Mouse (Mus musculus) cerebellum, postnatal 4 days (tissue): ENCODE measurements around the gene Drc3.
A peak's percentile ranks its signal among the peaks of the same experiment; 100 is the strongest.

Source experiments
- DNase-seq, 2 experiments: peaks; one replicate each; pipeline ENCODE4 v3.0.0; 2022; ENCODE audit warnings: low spot score in 2 of 2, mixed read lengths in 1 of 2

Drc3 gene

DNA sequence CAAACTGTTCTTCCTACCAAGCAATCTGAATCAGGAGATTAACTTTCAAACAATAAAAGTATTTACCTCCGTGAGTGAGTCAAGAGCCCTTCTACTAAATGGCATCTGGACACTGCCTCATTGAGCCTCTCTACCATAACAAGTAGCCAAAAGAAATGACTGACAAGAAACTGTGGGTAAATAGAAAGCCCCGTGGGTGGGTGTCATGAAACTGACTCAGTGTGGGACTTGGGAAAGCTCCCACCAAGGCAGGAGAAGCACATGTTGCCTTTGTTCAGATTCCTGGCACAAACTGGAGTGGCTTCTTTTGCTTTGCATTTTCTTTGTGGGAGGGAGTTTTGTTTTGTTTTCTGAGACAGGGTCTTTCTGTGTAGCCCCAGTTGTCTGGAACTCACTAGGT is 17.4 kb upstream of the Drc3 start:
- no peak for DNase-seq

DNA sequence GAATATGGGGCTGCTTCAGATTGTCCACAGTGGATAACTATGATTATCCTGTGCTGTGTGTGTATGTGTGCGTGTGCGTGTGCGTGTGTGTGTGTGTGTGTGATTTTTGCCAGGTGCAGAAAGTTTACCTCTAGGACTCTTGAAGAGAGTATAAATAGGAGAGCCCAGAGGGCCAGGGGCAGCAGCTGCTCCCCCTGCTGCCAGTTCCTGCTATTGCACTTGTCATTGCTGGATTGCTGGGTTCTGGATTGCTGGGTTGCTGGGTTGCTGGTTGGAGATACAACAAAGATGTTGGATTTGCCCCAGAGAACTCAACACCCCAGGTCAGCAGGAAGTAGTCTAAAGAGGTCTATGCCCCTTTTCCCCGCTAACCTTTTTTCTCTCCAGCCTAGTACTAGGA is 14.8 kb upstream of the Drc3 start:
- peak in 1 of 2 experiments; percentile 52 for DNase-seq

DNA sequence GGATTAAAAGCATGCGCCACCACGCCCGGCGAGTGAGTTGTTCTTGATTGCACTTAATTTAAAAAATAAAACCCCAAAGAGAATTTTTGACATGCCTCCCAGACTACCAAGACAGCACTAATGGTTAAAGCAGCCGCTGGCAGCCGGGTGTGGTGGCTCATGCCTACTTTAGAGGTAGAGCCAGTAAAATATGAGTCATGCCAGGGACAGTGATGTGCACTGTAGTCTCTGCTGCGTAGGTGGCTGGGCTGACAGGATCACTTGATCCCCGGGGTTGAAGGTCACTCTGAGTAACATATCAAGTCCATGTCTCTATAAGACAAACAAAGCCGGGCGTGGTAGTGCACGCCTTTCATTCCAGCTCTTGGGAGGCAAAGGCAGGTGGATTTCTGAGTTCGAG is 13.8 kb upstream of the Drc3 start:
- DNase-seq = no peak

DNA sequence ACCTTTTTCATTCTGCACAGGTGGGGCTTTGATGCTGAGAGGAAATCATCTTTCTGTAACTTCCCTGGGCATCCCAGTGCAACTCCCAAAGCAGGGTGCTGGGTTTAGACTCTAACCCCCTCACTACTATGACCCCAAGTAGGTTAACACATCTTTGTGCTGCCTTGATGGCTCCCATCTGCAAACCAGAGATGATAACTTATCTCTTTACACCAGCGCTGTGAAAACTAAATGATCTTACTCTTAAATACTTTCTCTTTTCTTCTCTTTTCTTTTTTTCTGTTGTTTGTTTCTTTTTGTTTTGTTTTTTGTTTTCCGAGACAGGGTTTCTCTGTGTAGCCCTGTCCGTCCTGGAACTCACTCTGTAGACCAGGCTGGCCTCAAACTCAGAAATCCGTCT is 7.3 kb upstream of the Drc3 start:
- DNase-seq = no peak

DNA sequence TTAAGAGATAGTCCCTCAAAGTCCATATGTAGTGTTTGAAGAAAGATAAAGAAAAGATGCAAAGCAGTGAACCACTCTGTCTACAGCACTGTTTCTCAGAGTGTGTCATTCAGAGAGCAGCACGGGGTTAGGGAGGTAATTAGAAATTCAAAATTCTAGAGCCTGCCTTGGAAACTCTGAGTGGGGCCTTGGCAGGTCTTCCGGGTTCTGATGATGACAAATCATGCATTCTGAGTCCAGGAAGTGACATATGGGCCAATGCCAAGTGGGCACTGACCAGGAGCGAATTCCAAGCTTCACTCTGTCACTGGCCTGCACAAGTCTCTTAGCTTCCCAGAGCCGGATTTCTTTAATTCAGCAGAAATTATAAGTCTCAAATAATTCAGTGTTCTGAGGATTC is 6.6 kb upstream of the Drc3 start:
- peak in 1 of 2 experiments; percentile 53 for DNase-seq

DNA sequence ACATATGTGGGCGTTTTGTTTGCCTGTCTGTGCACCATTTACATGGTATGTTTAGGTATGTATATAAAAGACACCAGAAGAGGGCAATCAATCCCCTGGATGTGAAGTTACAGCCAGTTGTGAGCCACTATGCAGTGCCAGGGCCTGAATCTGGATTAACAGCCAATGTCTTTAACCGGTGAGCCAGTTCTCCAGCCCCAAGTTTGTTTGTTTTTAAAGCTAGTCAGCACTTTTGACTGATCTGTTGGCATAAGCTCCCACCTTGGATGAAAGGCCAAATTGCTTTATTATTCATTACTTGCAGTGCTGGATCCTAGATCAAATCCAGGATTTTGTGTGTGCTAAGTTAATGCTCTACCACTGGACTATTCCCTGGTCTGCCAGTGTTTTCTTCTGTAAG is 1.7 kb upstream of the Drc3 start:
- DNase-seq = no peak

DNA sequence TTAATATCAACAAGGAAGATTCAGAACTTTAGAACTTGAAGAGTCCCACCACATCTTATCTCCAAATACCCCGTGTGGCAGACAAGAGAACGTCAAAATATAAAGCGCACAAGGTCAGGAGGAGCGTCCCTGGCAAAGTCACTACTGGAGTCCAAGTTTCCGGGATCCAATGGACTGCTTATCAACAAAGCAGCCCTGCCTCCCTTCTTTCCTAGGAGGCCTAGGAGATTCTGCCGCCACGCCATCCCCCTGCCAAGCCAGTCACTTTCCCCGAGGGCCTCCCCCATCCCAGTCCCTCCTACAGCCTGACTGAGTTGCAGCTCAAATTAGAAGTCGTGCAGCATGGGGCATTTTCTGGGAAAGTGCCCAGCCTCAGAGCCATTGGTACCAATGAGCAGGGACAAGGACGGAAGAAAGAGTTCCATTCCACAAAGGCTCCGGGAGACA is 1.2 kb upstream of the Drc3 start:
- peak in 1 of 2 experiments; percentile 38 for DNase-seq

DNA sequence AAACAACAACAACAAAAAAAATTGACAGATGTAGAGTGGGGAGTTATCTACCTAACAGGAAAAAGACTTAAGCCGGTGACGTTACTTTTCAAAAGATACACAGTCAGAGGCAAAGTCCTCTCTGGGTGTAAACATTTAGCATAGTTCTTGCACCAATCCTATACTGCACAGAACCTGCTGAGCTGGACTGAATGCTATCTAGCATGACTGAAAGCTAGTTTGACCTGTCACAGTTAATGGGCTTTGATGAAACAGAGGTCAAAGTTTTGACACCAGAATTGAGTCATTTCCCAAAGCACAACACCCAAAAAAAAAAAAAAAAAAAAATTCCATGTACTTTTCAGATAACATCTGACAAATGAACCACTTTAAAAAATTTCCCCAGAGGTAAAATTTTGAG is 2.8 kb downstream of the Drc3 start:
- no peak for DNase-seq

DNA sequence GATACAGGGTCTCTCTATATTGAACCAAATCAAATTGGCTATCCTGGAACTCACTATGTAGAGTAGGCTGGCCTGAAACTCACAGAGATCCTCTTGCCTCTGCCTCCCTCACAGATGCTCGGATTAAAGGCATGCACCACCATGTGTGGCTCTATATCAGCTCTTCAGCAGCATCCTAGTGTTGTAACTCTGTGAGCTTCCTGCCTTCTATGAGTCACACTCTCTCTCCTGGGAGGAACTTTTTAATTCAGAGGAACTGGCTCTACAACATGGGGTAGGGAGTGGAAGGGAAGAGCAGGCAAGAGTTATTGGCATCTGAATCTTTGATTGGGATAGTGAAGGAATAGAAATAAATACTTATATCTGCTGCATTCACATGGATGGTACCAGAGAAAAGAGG is 4.0 kb downstream of the Drc3 start:
- DNase-seq = no peak

DNA sequence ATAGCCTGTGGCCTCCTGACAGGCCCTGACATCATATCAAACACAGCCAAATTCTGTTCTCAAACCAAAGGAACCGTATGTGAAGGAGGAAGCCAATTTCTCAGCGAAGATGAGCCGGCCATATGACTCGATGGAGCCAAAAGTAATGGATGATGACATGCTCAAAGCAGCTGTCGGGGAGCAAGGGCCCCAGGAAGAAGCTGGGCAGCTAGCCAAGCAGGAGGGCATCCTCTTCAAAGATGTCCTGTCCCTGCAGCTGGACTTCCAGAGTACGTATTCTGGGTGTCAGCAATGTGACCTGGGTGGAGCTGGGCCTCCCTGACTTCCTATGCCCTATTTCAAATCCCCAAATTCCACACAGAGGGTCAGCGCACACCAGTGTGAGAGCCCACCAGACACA is 5.4 kb downstream of the Drc3 start:
- no peak for DNase-seq

DNA sequence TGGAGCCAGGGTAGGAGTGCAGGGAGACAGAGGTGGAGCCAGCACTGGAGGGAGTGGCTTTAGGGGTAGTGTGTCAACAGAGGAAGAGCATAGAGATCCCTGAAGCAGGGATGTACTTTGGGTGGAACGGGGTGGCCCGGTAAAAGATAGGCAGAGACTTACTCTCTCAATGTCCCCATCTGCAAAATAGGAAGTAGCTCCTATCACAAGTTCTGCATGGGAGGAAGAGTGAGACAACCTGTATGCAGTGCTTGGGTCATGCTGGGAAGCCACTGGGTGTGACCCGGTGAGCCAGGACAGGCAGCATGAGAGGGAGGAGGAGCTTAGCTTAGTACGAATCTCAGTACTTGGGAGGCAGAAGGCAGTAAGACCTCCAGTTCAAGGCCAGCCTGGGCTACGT is 6.0 kb downstream of the Drc3 start:
- DNase-seq = no peak

DNA sequence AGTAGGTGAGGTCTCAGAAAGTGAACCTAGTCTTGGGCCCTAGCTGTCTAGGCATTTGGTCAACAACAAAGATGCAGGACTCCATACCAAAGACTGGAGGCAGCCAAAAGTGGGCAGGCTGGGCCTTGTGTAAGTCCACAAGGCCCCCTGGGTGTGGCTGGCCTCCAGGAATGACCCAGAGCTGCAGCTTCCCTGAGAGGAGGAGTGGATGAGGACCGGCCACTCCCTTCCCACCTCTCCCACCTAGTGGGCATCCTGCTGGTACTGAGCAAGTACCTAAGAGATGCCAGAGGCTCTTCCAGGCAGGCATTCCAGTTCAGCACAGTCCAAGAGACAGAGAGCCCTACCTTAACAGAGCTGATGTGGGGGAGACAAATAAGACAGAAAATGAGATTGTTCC is 6.8 kb downstream of the Drc3 start:
- no peak for DNase-seq

DNA sequence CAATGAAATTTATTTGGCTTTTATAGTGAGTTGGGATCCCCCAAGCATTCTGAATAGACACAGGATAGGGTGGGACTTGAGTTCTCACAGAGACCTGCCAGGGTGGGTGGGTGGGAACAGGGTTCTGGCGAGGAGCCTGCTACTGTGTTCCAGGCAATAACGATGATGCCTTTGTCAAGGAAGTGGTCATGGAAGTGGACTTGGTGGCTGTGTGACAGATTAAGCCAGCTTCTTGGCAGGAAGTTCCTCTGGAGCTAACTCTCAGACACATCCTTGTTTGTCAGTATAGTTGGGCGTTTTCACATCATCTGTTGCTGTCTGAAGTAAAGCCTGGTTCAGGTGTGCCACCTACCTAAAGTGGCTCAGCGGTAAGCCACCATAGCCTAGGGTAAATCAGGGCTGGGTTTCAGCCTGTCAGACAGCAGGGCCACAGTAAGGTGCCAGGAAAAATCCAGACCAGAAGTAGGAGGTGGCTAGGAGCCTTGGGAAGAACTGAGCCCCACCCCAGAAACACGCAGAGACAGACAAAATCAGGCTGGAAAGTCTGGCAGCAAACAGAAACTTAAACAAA is 7.6 kb downstream of the Drc3 start:
- DNase-seq = no peak

DNA sequence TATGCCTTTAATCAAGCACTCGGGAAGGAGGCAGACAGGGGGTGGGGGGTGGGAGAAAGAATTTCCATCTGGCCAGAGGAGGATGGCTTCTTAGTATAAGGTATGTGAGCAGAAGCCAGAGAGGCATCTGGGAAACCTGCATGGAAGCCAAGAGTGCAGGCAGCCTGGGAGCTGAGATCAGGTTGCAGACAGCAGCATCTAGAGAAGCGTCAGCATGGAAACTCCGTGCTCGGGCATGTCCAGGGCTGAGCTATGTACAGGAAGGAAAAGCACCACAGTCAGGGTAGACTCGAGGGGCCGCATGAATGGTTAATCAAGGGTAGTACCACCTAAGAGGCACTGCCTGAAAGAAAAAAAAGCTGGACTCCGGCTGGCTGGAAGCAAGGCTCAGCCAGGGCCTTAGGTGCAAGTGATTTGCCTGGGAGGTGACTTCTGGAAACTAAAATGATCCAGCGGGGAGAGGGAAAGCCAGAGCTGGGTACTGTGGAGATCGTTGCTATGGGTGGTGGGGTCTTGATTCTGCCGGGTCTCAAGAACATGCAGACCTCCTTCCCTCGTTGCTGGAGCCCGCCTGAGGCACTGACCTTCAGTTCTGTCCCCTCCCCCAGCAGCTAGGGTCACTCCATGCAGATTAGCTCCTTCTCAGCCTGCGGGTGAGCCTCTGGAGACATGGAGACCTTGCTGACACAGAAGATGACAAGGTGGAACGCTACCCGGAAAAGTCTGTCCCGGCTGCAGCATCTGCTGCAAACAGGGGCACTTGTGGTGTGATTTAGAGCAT is 13.3 kb downstream of the Drc3 start:
- no peak for DNase-seq

DNA sequence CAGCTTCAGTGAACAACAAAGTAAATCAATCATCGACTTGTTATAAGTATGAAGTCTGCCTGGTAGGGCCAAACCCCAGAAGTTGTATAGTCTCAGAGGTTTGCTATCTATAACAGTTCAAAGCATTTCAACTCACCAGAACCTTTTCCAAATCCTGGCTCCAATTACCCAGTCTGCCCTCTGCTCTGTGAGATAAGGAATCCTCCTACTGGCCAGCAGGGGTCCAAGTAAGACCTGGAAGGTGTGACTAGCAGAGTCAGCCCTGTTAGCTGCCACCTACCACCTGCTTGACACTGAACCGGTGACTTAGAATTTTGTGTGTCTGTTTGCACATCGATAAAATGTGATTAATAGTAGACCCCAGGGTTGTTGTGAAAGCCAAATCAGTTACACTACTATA is 14.1 kb downstream of the Drc3 start:
- DNase-seq = no peak

DNA sequence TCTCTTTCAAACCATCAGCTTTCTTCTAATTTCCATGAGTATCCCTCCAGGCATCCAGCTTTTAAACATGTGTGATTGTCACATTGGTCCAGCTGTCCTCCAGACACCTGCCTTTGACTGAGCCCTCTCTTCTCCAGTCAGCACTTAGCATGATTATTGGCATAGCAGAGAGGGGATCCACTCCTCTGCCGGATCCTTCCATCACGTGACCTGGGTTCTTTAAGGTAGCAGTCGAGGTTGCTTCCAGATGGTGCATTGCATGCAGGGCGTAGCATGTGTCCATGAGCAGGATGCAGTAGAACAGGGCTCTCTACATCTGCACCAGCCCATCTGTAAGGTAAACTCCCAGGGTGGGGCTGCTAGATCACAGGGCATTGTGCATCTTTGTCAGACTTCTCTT is 15.8 kb downstream of the Drc3 start:
- no peak for DNase-seq

DNA sequence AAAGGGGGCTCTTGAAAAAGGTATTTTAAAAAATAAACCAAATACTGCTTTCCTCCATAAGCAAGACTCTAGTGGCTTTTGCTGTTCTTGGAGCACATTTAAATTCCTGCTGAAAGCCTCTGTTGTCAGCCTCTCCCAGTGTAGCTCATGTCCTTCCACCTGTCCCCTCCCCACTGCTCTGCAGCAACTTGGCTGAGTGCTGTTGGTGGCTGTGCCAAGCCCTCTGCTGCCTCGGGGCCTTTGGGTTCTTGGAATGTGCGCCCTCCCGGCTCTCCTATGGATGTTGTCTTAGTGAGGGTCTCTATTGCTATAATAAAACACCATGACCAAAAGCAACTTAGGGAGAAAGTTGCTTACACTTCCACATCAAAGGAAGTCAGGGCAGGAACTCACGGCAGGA is 16.3 kb downstream of the Drc3 start:
- DNase-seq = no peak

DNA sequence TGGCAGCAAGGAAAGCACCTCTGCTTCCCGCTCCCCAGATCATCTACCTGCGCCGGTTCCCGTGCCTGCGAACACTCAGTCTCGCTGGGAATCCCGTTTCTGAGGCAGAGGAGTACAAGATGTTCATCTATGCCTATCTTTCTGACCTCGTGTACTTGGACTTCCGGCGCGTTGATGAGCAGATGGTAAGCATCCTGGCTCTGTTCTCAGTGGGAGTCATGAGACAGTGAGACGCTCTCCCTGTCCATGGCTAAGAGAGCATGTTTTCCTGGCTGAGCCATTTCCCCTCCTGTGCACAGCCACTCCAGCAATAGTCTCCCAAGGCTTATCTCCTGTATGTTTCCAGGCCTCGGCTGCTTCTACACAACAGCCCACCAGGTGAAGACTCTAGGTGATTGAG is 17.3 kb downstream of the Drc3 start:
- no peak for DNase-seq

DNA sequence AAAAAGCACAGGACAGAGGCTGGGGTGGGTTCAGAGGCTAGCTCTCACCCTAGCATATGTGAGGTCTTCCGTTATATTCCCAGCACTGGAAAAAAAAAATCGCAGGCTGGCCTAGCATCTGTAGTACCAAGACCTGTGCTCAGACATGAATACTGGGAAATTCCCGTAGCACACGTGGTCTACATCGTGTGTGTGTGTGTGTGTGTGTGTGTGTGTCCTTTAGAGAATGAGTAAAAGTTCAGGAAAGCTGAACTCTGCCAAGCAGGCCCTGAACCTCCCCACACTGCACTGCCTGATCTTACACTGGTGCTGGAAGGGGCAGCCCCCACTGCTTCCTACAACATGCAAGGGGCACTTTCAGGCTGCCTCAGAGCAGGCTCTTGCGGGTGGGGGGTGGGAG is 21.4 kb downstream of the Drc3 start:
- no peak for DNase-seq

DNA sequence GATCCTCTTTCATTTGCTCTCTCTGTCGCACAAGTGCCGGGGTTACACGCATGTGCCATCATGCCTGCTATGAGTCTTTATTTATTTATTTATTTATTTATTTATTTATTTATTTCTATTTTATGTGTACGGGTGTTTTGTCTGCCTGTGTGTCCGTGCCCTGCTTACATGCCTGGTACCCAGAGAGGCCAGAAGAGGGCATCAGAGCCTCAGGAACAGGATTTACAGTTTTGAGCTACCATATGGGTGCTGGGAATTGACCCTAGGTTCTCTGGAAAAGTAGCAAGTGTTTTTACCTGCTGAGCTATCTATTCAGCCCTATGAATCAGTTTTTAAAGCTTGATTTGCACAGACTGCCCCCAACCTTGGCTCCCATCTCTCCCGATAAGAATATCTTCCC is 30.4 kb downstream of the Drc3 start:
- no peak for DNase-seq

DNA sequence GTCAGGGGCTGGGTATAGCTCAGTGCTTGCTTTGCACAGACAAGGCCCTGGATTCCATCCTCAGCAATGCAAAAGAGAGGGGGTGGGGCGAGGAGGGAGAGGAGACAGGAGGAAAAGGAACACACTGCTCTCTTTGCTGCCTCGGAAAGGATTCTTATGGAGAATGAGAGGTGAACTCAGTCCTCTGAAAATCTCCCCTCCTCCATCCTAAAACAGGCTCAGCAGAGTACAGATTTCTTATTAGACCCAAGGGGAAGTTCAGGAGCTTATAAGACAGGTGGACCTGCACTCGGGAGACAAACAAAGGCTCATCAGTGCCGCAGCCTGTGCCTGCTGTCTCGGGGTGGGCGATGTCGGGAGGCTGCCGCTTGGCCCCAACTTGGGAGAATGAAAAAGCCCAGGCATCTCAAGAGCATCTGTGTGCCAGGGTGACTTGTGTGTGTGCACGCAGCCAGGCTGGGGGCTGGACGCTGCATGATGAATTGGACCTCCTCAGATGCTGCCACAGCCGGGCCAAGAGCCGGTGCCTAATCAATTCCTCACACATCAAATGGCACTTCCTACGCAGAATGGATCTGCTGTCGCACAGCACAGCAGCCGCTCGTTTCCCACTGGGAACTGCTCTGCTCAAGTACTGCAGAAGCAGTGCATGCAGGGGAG is 31.8 kb downstream of the Drc3 start:
- peak in 1 of 2 experiments; percentile 36 for DNase-seq

DNA sequence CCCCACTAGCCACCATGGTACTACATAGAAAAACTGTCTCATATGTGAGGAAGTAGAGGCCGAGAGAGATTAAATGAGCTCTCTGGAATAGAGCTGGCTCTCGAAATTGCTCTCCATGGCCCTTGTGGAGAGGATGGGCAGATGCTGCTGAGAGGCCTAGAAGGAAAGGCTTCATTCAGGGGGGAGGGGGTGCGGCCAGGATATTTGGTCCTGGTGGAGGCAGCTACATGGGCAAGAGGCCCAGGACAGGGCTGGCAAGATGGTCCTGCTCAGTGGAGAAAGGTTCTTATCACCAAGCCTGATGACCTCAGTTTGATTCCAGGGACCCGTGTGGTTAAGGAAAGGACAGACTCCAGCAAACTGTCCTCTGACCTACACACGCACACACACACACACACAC is 32.8 kb downstream of the Drc3 start:
- no peak for DNase-seq

DNA sequence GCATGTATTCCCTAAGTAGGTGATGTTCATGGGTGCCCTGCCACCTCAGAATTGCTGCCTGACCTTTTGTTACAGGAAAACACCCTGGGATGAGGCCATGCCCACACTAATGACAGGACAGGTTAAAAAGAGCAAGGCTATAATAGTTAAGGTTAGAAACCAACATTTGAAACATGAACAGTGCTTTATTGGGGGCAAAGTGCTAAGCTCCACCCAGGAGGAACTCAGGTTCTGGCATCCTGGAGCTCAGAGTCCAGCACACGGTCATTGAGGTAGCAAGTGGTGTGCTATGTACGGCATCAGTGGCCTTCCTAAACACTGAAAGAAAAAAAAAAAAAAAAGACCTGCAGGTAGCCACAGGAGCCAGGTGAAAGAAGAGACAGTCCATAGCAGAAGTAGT is 34.8 kb downstream of the Drc3 start:
- no peak for DNase-seq
